Mouse (Mus musculus) brain, adult 2 months (tissue): Measurements from ENCODE around the gene Nprl3.

Experiments used
- DNase-seq: peaks from one replicate; pipeline ENCODE4 v3.0.0; 2011; ENCODE audit warnings: low read depth, low spot score

Nprl3 gene

GRCm38 (mm10) chr11:32245614-32246013 lies 21.9 kb downstream of the Nprl3 start:
- no peak for DNase-seq

- DNase-seq: no peak
Observed at GRCm38 (mm10) chr11:32244617-32245016, 22.9 kb downstream of the Nprl3 start.

- no peak for DNase-seq
Observed at GRCm38 (mm10) chr11:32244064-32244463, 23.4 kb downstream of the Nprl3 start.

- DNase-seq: peak; percentile 75
Observed at GRCm38 (mm10) chr11:32243205-32243955, 24.1 kb downstream of the Nprl3 start.

- no peak for DNase-seq
Observed at GRCm38 (mm10) chr11:32242209-32242608, 25.3 kb downstream of the Nprl3 start.

- no peak for DNase-seq
Observed at GRCm38 (mm10) chr11:32241391-32241790, 26.1 kb downstream of the Nprl3 start.

GRCm38 (mm10) chr11:32238093-32238860 lies 29.2 kb downstream of the Nprl3 start:
- DNase-seq: peak; percentile 86

- no peak for DNase-seq
Observed at GRCm38 (mm10) chr11:32237411-32237795, 30.1 kb downstream of the Nprl3 start.

- DNase-seq: peak; percentile 76
Observed at GRCm38 (mm10) chr11:32236712-32237410, 30.6 kb downstream of the Nprl3 start.

GRCm38 (mm10) chr11:32236132-32236531 lies 31.4 kb downstream of the Nprl3 start:
- DNase-seq: no peak

GRCm38 (mm10) chr11:32235646-32236045 lies 31.9 kb downstream of the Nprl3 start:
- peak; percentile 89 for DNase-seq

- peak; percentile 61 for DNase-seq
Observed at GRCm38 (mm10) chr11:32234816-32235485, 32.6 kb downstream of the Nprl3 start.

- DNase-seq: peak; percentile 65
Observed at GRCm38 (mm10) chr11:32233895-32234294, 33.6 kb downstream of the Nprl3 start.

GRCm38 (mm10) chr11:32232848-32233247 lies 34.7 kb downstream of the Nprl3 start:
- no peak for DNase-seq

GRCm38 (mm10) chr11:32231125-32231524 lies 36.4 kb downstream of the Nprl3 start:
- DNase-seq: peak; percentile 81

- peak; percentile 91 for DNase-seq
Observed at GRCm38 (mm10) chr11:32230220-32230619, 37.3 kb downstream of the Nprl3 start.

GRCm38 (mm10) chr11:32228292-32228845 lies 39.1 kb downstream of the Nprl3 start:
- DNase-seq: no peak

- no peak for DNase-seq
Observed at GRCm38 (mm10) chr11:32227555-32227954, 40.0 kb downstream of the Nprl3 start.

GRCm38 (mm10) chr11:32227041-32227440 lies 40.5 kb downstream of the Nprl3 start:
- peak; percentile 88 for DNase-seq

- DNase-seq: peak; percentile 96
Observed at GRCm38 (mm10) chr11:32226124-32226871, 41.2 kb downstream of the Nprl3 start, which contains the start of gene Mpg. Mpg (plus strand) TSS chr11:32226505.
